Mouse (Mus musculus) C2C12 (cell line): ENCODE measurements at regions not wholly inside any gene's neighbourhood (a gene's known extent, or its start where the extent isn't known, plus 50 kb on each side); places are given as distances from the start of the nearest gene placed in this dataset.

Experiments
- H3K27me3 ChIP-seq: one replicate; pipeline ENCODE4 v1.6.1; 2011; ENCODE audit not compliant: control insufficient read depth, insufficient read depth, insufficient read length
- H3K36me3 ChIP-seq: one replicate; pipeline ENCODE4 v1.6.1; 2011; ENCODE audit not compliant: control insufficient read depth, insufficient read depth
- H3K4me3 ChIP-seq: one replicate; pipeline ENCODE4 v1.5.1; 2011; ENCODE audit warnings: mild to moderate bottlenecking, control low read depth; ENCODE audit not compliant: poor library complexity, insufficient read depth, severe bottlenecking
- H3K79me2 ChIP-seq: one replicate; pipeline ENCODE4 v1.6.1; 2011; ENCODE audit not compliant: control insufficient read depth, insufficient read depth
- H3K79me3 ChIP-seq: one replicate; pipeline ENCODE4 v1.6.1; 2011; ENCODE audit warnings: low read depth, control low read depth
- H3ac ChIP-seq: one replicate; pipeline ENCODE3; 2011; ENCODE audit warnings: low read depth; ENCODE audit not compliant: control insufficient read depth, insufficient read length
- CEBPB ChIP-seq: IDR thresholded peaks from one replicate; pipeline ENCODE4 v1.6.1; 2011; ENCODE audit warnings: low read depth, mild to moderate bottlenecking, control low read depth, moderate library complexity
- CTCF ChIP-seq: IDR thresholded peaks from one replicate; pipeline ENCODE4 v1.5.1; 2011; ENCODE audit not compliant: control insufficient read depth, insufficient read depth, insufficient read length
- FOSL1 ChIP-seq: IDR thresholded peaks from one replicate; pipeline ENCODE4 v1.8.0; 2011; ENCODE audit warnings: mild to moderate bottlenecking, low read length; ENCODE audit not compliant: poor library complexity, insufficient read depth, severe bottlenecking
- MAX ChIP-seq: IDR thresholded peaks from one replicate; pipeline ENCODE4 v1.6.1; 2011; ENCODE audit warnings: mild to moderate bottlenecking, control low read depth
- MYOD1 ChIP-seq: IDR thresholded peaks from one replicate; pipeline ENCODE4 v1.6.1; 2011; ENCODE audit warnings: low read depth; ENCODE audit not compliant: control insufficient read depth, insufficient read length
- MYOG ChIP-seq: IDR thresholded peaks from one replicate; pipeline ENCODE4 v1.6.1; 2011; ENCODE audit not compliant: control insufficient read depth, insufficient read length; ENCODE audit errors: extremely low read depth
- USF1 ChIP-seq: IDR thresholded peaks from one replicate; pipeline ENCODE4 v1.6.1; 2011; ENCODE audit warnings: low read depth, mild to moderate bottlenecking, control low read depth, moderate library complexity

GRCm38 (mm10) chr7:66593619-66594018, 95.8 kb downstream of the Asb7 start:
- H3K27me3 ChIP-seq, result no peaks in the 10 kb centered on the region
- no peak overlapping the region for H3ac ChIP-seq
- no peaks in the 10 kb centered on the region for H3K79me2 ChIP-seq
- no peaks in the 10 kb centered on the region for H3K79me3 ChIP-seq
- TF ChIP-seq FOSL1 (no peak), CEBPB (peak; percentile 50)
- no peaks in the 10 kb centered on the region for H3K36me3 ChIP-seq
- no peak overlapping the region for H3K4me3 ChIP-seq

DNA sequence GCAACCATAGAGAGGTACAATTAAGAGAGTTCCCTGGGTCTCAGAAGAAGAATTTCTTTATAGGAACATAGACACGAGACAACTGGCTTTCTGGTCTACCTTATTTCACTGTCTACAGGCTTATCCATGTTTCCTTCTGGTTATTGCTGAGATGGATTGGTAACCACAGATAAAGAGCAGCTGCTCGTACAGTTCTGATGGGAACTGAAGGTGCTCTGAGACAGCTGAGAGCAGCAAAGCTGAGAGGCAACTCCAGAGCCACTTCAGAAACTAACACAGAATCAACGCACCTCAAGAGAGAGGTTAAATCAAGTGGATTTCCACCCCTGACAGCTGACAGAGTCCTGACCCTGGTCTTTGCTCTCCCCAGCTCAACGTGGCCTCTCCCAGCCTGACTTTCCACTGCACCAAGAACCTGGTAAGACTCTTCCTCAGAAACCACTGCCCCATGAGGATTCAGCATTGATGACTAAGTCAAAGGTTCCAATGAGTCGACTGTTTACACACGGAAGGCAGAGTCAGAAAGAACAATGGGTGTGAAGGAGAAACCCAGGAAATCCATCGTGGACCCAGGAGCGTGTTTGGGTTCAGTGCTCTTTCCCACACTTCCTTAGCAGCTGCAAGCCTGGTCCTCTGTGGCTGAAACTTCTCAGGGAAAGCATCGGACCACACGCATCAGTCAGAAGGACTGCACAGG, 97.7 kb downstream of the Asb7 start:
- no peak overlapping the region for H3ac ChIP-seq
- TF ChIP-seq MYOD1 (peak; percentile 76), FOSL1 (peak; percentile 52), MYOG (no peak)

DNA sequence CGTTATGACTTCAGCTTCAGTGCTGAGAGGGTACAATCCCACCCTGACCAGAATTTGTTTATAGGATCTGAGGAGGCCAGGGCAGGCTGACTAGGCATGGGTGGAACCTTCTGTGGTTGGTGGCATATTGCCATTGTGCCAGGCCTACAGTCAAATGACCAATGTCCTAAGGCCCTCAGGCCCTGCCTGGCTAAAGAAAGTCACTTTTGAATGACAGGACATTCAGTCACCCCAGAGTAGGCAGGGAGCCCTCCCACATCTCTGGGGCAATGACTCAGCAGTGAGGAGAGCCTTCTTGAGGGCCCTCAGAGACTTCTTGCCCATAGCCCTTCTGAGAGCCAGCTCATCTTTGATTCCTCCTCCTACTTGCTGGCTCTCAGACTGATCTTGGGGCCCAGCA, 102.9 kb downstream of the Asb7 start:
- no peaks in the 10 kb centered on the region for H3K27me3 ChIP-seq
- H3K36me3 ChIP-seq, result no peaks in the 10 kb centered on the region
- no peak overlapping the region for H3ac ChIP-seq
- H3K79me2 ChIP-seq, result no peaks in the 10 kb centered on the region
- no peak overlapping the region for H3K4me3 ChIP-seq
- H3K79me3 ChIP-seq, result no peaks in the 10 kb centered on the region
- TF ChIP-seq FOSL1, result no peak
- no peak for TF ChIP-seq USF1
- no peak for TF ChIP-seq CEBPB
- no peak for TF ChIP-seq CTCF
- TF ChIP-seq MYOD1, result peak; percentile 13
- no peak for TF ChIP-seq MAX

More for the DNA sequence above, 97.7 kb downstream of the Asb7 start:
- Histone ChIP-seq H3K27me3 (no peaks in the 10 kb centered on the region), H3K4me3 (no peak overlapping the region), H3K79me3 (no peaks in the 10 kb centered on the region), H3K36me3 (no peaks in the 10 kb centered on the region), H3K79me2 (no peaks in the 10 kb centered on the region)

DNA sequence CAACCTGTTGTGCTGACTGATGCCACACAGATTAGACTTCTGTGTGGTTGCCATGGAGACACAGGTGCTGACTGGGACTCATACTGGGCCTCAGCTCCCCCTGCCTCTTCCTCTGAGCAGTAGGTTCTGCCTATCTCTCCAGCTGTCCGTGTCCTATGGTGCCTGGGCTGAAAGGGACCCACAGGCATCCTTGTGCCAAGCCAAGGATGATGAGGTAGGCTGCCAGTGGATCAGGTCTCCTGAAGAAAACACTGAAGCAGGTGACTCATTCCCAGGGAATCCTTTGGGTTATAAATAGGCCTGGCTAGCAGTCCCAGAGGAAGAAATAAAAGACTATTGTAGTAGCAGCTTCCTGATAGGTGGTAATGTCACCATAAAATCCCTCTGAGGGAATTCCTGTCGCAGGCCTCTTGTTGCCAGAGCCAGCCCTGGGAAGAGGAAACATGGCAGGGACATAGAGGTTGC, 108.7 kb downstream of the Asb7 start:
- H3K79me3 ChIP-seq, result no peaks in the 10 kb centered on the region
- no peak overlapping the region for H3K4me3 ChIP-seq
- no peaks in the 10 kb centered on the region for H3K79me2 ChIP-seq
- no peak overlapping the region for H3ac ChIP-seq
- TF ChIP-seq MYOD1, result peak; percentile 85
- TF ChIP-seq FOSL1, result peak; percentile 78
- no peak for TF ChIP-seq CEBPB
- no peak for TF ChIP-seq USF1
- no peaks in the 10 kb centered on the region for H3K27me3 ChIP-seq
- no peaks in the 10 kb centered on the region for H3K36me3 ChIP-seq

DNA sequence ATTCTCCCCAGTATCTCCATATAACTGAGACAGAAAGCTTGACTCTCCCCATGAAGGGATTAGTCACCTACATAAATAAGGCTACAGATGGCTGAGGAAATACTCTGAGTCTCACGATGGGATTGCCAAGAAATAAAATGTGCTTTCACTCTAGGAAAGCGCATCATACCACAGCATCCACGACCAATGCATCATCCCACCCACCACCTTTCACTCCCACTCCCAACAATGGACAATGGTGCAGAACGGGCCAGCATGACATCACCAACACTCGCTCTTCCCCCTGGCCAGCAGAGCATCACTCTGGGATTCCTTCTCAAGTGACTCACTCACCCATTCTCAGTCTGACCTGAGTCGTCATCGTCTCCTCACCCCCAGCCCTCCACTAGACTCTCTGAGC, 113.1 kb downstream of the Asb7 start:
- Histone ChIP-seq H3K79me2 (no peaks in the 10 kb centered on the region), H3K27me3 (no peaks in the 10 kb centered on the region), H3ac (no peak overlapping the region), H3K79me3 (no peaks in the 10 kb centered on the region), H3K4me3 (no peak overlapping the region), H3K36me3 (no peaks in the 10 kb centered on the region)
- TF ChIP-seq USF1 (no peak), MYOD1 (peak; percentile 18), FOSL1 (peak; percentile 48), MAX (peak; percentile 56), CTCF (no peak), CEBPB (no peak), MYOG (no peak)

DNA sequence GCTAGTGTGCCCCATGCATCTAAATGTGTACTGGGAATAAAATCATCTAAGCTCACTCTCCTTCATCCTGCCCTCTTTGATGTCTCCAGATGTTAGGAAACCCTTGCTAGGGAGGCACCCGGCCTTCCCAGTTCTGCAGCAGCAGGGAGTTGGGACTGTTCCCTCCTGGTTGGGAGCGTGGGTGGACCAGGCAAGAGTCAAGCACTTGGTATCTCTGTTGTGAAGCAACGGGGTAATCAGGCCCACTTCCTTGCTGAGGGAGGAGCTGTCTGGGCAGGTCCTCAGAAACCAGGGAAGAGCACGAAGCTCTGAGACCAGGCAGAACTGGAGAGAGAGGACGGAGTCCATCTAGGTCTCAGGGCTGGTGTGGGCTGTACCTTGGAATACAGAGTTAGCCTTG, 117.9 kb downstream of the Asb7 start:
- H3K4me3 ChIP-seq, result no peak overlapping the region
- H3K36me3 ChIP-seq, result no peaks in the 10 kb centered on the region
- no peaks in the 10 kb centered on the region for H3K27me3 ChIP-seq
- no peaks in the 10 kb centered on the region for H3K79me2 ChIP-seq
- TF ChIP-seq MAX, result no peak
- no peak for TF ChIP-seq CEBPB
- no peak for TF ChIP-seq MYOD1
- TF ChIP-seq FOSL1, result no peak
- no peak for TF ChIP-seq CTCF
- no peak for TF ChIP-seq MYOG
- no peak for TF ChIP-seq USF1
- no peak overlapping the region for H3ac ChIP-seq
- no peaks in the 10 kb centered on the region for H3K79me3 ChIP-seq

- TF ChIP-seq CEBPB (no peak), MYOD1 (no peak), USF1 (no peak), MYOG (no peak), MAX (no peak), CTCF (no peak)
- Histone ChIP-seq H3K4me3 (no peak overlapping the region), H3ac (no peak overlapping the region), H3K79me3 (no peaks in the 10 kb centered on the region), H3K27me3 (no peaks in the 10 kb centered on the region), H3K36me3 (no peaks in the 10 kb centered on the region), H3K79me2 (no peaks in the 10 kb centered on the region)
These were observed 120.4 kb upstream of the Aldh1a3 start for GRCm38 (mm10) chr7:66547694-66548093.
